Mouse (Mus musculus) activated CD4-positive, CD25-positive, alpha-beta regulatory T cell, adult 4 months (primary cell): ENCODE measurements around the gene Abcc10. TPM values are rescaled to one million over a fixed set of nuclear protein-coding genes. Genes with fewer than 3 reads are reported as not detected.

ENCODE experiments used
- ATAC-seq: one replicate; pipeline ENCODE4 v1.8.0; 2017
- polyA plus RNA-seq, 2 experiments: library from polyadenylated mRNA; unstranded; fragments of 100-300 nt; shearing (Covaris generic); gene quantifications; one replicate each; pipeline ENCODE4 v1.2.1; 2017

The Abcc10 gene
- polyA plus RNA-seq, 2 experiments from 2014 or later, result 2.4 to 4.3 TPM

DNA sequence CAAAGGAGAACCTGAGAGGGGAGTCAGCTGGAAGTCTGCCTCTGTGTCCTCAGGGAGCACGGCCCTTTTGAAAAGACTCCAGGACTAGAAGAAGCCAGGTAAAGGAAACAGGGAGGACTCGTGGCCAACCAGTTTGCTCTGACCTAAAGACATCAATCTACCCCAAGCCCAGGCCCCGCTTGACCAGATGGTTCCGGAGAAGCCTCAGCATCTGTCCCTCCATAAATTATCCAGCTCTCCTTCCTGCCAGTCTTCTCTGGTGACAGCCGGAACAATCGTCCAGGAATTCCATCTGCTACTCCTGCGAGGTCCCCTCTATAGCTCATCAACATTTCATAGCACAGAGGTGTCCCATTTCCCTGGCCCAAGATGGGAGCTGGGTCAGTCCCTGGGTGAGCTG lies 43.5 kb downstream of the Abcc10 start:
- no peak for ATAC-seq

DNA sequence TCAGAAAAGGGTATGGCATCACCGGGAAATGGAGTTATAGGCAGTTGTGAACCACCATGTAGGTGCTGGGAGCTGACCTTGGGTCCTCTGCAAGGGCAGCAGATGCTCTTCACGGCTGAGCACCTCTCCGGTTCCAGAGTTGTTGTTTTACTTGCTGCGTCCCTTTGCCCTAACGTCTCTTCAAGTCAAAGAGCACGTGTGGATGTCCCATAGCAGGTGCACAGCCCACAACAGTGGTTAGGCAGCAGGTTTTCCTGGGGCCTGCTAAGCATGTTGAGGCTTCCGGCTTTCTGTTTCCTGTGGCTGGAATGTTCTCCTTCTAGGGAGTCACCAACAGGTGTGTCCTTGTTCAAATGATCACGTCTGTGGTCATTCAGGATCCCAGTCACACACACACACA lies 44.2 kb downstream of the Abcc10 start:
- ATAC-seq, result no peak

DNA sequence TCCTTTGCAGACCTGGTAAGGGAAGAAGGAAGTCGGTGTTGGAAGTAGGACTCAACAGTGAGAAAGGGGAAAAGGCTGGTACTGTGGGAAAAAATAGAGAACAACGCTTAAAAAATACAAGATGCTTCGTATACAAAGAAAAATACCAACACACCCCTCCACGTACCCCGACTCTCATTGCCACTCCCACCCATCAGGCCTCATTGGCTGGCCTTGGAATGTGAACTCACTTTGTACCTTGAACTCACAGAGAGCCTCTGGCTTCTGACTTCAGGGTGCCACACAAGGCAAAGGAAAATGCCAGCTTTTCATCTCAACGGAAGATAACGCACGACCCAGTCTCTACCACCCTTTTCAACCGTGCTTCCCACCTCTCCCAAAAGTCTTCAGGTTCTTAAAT lies 45.0 kb downstream of the Abcc10 start:
- ATAC-seq, result peak; percentile 24

DNA sequence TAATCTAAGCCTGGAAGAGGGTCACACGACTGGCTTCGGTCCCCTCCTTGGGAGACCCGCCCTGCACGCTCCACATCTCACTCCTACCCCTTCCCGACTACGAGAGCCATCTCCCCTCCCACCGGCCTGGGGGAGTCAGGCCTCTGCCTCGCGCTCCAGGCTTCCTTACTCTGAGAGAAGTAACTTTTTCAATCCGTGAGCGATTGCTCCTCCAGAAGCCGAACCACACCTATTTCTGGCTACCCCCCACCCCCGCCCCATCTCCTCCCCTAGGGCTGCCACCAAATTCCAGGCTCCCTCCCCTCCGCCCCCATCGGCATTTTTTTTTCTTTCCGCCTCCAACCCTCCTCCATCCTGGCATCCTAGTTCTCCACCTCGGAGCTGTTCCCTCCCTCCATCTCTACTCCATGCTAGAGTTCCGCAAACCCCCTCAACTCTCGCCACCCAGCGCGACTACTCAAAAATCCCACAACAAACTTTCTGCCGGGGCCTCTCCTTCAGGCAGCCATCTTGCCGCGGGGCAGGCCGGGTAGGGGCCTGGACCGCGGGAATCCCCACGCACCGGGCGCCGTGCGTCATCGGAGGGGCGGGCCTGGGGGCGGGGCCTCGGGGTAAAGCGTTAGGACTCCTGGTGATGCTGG lies 45.5 kb downstream of the Abcc10 start, which contains the start of gene Tjap1:
TSS of gene Tjap1 (minus strand) at position 544 of the 641 bp plus-strand sequence.
- peak; percentile 88 for ATAC-seq

DNA sequence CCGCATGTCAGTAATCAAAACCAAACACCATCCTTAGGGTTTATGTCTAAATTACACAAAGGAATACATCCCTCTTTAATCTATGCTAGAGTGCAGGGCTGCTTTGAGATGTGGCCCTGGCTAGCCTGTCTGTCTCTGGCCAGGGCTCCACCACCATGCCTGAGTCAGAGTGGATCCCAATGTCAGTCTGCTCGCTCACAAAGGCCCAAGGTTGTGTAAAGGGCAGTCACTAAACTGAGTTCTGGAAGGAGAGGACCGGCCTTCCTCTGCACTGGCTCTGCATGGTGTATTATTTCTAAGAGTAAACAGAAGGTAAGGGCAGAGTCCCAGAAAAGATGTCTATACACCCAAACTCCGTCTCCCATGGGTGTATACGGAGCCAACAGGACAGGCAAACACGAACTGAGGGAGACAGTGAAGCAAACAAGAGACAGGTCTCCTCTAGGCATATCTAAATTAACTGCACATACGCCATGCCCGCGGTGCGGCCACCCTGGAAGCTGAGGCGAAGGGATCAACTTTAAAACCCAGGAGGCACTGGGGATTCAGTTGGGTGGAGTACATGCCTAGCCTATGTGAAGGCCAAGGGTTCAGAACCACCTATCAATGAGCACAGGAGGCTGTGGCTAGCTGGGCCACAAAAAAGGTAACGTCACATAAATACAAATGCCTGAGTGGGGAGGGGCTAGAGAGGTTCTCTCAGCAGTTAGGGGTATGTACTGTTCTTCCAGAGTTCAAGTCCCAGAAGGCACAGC lies 50.0 kb downstream of the Abcc10 start:
- ATAC-seq, result no peak

DNA sequence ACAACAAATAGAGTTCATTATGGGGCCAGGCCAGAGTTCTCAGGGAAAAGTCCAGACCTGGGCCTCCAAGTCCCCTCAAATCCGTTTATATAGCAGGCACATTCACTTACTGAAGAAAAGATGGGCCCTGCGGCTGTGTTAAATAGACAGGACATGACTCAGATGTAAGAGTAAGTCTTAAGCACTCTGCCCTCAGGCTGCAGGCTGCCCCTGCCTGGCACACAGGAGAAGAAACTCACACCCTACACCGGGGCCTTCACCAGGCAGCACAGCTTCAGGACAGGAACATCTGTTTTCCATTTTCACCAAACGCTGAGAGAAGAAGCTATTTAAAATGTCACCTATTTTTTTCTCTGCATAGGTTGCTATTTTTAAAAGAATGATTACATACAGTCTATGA lies 50.6 kb downstream of the Abcc10 start:
- no peak for ATAC-seq

DNA sequence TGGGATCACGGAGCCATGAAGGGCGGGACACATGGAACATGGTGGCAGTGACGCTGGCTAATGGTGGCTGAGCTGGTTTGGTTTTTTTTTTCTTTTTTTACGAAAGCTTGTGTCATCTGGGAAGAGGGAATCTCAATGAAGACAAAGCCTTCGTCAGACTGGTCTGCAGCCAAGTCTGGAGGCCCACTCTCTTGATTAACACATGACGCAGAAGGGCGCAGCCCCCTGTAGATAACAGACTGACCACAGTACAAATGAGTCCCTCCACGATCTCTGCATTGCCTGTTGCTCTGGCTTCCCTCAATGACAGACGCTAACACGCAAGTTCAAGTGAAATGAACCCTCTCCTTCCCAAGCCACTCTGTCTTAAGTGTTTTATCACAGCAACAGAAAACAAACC lies 52.6 kb downstream of the Abcc10 start:
- ATAC-seq, result no peak

DNA sequence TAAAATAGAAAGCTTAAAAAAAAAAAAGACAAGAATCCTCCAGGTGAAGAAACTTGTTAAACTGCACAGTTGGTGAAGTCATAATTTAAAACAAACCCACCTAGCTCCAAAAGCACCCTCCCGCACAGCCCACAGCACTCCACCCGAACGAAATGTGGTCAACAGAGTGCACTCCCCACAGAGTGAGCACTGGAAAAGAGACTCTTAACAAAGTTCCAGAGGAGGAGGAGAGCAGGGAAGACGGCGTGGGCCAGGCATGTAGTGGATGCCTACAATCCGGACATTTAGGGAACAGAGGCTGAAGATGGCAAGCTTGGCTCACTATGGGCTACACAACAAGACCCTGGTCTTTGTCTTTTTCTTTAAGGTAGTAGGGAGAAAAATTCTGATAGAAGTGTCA lies 53.1 kb downstream of the Abcc10 start:
- no peak for ATAC-seq

DNA sequence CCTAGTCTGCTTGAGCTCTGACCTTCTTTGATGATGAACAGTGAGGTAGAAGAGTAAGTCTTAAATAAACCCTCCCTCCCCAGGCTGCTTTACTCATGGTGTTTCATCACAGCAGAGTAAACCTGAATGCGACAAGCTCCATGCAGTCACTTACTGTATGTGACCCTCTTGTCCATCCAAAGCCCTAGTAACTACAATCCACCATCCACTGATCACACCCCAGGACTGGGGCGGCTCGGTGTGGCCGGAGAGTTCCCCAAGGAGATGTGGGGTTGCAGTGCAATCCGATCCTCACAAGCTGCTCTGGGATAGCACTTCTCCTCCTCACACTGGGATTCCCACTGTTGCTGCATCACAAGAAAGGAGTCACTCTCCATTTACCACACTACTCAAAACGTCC lies 53.7 kb downstream of the Abcc10 start:
- ATAC-seq, result no peak

DNA sequence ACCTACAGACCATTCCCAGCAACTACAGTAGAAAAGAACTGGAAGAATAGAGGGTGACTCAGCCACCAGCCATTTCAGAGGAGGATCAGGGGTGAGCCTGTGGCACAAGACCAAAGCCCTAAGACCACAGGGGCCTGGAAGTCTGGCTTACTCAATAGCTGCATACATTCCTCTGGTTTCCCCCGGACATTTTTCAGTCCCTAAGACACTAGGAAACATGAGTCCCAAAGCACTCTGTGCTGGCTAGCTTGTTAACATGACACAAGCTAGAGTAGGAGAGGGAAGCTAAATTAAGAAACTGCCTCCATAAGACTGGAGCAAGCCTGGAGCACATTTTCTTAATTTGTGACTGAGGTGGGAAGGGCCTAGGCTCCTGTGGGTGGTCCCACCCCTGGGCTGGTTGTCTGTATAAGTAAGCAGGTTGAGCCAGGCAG lies 54.3 kb downstream of the Abcc10 start:
- no peak for ATAC-seq

DNA sequence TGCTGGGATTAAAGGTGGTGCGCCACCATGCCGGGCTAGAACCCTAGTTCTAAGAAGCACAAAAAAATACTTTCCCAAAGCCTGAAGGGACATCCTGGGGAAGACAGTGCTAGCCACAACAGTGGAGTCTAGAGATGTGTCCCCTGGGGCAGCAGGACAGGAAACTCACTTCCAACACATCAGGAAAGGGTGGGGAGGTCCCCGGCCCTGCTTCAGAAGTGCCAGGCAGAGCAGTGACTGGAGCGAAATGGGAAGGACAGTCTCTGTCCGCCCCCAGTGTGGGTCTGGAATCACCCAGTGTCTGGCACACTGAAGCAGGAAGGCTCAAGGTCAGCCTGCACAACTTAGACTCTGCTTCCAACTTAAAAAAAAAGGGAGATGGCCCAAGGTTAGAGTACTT lies 55.5 kb downstream of the Abcc10 start:
- ATAC-seq, result no peak

DNA sequence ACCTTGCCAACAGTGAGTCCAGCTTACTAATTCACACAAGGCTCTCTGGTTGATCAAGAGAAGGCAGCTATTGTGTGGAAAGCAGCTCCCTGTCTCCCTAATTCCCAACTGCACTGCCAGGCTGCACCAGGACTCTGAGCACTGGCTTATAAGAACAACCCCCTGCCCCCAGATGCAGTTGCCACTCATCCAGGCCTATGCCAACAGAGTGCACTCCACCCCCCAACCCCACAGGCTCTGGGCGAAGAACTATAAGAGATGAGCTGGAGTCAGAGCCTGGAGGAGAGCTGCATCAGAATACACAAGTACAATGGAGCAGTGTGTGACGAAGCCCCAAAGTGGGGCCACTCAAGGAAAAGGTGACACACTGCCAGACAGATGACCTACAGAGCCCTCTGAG lies 56.1 kb downstream of the Abcc10 start:
- no peak for ATAC-seq

DNA sequence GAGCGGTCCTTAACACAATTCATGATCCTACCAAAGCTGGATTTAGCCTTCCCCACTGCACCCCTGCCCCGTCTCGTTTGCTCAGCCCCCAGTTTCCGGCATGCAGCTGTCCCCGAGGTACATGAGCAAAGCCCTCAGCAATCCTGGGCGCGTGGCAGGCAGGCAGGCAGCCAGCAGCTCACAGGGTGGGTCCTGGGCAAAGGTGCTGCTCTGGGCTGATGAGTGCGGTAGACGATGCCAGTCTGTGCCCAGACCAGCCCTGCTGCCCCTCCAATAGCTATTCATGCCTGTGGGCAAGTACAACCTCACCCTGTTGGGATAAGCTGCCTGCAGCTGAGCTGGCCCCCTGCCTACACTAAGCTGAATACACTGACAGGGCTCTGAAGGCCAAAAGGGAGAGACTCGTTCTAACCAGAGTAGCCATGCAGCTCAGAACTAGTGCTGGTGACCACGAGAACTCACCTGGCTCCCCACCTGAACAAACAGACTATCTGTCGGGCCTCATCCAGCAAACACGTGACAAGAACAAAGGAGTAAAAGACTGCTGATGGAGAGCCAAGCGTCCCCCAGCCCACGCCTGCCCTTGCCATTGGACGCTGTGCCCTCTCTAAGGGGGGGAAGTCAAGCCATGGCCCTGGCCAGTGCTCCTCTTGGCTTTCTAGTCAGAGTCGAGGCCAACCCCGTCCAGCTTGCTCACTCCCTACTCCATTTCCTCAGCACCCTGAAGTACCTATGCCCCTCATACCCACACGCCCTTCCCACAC lies 58.2 kb downstream of the Abcc10 start:
- ATAC-seq, result no peak

DNA sequence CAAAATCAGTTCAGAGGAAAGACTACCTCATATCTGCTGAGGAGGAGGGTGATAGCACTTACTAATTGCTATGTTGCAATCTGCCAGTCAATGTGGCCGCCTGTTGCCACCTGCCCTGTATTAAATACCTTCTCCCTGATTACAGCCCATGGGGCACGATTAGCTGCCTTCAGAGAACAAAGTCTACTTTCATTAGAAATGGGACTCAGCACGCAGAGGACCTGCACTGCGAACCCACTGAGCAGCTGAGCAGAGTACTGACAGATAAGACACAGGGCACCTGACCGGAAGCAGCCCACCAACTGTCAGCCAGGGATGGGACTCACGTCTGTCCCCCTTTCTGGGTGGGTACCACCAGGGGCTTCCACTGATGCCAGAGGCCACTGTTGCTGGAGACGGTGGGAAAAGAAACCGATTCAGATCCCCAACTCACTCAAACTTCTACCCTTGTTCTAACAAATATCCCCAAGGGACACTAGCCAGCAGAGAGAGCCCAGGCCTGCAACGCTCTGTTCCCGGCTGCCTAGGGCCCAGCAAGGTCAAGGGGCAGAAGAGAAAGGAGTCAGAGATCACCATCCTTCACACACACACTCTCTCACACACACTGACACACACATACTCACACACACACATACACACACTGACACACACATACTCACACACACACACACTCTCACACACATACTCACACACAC lies 60.0 kb downstream of the Abcc10 start:
- ATAC-seq, result no peak

DNA sequence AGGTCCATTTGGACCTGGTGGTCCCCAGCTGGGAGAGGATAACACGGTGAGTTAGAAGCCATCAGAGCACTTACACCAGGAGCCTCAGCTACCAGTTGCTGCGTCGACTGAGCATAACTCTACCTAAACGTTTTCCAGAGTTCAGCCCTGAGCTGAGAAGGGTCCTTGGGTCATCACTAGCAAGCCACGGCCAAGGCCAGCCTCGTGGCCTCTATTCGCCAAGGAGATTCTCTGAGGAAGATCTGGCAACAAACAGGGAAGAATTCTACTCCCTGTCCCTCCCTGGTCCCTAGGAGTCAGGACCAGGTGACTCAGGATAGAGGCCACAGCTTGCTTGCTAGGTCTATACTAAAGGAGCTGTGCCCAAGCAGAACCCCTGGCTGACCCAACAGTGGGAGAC lies 60.6 kb downstream of the Abcc10 start:
- no peak for ATAC-seq

DNA sequence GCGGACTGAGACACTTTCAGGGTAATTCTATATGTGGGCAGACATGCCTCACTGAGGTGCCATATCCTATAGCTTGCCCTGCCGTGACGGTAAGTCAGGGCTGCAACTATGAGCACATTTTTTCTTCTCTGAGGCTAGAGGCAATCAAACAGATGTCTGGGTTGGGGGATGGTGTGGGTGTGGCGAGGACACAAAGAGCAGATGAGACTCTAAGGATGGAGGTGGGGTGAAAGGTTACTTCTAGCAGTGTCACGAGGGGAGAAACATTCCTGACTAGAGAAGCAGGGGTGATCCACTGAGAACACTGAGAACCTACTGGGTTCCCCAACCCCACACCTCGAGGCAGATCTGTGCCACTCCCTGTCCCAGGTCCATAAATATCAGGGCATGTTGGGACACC lies 61.2 kb downstream of the Abcc10 start:
- no peak for ATAC-seq

DNA sequence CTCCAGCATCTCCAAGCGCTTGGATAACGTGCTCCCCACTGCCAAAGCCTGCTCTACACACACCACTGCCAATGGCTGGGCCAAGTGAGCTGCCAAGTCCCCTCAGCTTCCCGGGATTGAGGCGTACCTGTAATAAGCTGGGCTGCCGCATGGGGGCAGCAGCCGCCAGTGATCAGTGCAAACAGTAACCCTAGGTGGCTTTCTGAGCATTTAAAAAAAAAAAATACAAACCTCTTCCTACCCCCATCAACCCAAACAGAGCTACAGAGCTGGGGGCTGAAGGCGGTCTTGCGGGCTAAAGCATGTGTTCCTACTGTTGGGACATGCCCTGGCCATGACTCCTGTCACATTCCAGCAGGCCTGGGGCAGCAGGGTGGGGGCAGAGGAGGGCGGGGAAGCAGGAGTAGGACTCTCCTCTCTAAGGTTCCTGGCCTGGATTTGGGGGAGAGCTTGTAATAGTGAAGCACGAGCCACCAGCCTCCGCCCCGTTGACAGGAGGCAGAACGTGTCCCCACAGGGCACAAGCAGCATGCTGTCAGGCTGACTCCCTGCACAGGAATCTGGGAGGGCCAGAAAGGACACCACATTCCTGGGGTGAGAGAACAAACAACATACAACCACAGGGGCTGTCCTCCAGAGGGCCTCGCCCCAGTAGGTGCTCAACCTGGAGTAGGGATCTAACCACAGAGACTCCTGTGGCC lies 62.1 kb downstream of the Abcc10 start:
- peak; percentile 57 for ATAC-seq

DNA sequence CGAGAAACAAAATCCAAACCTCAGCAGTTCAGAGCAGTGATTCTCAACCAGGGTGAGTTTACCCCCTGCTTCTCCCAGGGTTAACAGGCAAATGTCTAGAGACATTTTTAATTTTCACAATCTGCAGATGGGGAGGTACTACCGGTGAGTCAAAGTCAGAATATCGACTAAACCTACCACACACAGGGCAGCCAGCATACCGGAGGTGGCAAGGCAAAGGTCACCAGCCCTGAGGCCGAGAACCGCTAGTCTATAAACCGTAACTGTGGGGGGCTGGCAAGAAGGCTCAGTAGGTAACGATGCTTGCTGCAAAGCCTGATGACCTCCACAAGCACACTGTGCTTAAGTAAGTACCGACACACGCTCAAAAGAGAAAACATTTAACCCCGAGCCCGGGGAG lies 62.6 kb downstream of the Abcc10 start:
- ATAC-seq, result no peak

DNA sequence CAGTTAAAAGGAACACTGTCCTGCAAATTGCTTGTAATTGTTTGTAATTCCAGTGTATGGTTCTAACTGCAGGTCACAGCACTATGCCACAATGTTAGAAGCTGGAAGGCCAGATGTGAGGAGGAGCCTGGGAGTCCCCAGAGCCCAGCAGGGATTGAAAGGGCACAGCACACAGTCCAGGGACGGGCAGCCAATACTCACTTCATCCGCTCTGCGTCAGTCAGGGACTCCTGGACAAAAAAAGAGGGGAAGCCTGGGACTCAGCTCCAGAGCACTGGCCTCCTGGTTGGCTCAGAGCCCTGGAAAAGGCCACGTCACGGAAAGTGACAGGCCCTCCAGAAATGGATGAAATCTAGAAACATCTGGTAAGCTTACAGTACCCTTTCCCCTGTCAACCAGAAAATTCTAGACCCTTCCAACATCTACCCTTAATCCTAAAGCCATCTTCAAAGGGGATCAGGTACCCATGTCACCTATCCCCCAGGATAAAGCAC lies 65.9 kb downstream of the Abcc10 start:
- ATAC-seq, result no peak

DNA sequence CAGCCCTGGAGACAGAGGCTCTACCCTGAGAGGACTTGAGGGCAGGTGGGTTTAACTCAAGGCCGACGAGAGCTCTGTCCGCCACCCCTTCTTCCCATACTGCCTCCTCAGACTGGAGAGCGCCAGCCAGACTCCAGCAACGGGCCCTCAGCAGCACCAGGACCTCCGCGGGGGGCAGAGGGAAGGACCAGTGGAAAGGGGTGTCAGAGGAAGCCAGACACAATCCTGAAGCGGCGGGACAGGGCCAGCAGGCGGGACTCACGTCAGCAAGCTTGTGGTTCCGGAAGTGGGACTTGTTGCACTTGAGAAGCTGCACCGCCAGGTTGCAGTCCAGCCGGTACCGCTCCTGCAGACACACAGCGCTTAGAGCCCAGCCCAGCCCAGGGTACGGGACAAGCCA lies 68.5 kb downstream of the Abcc10 start:
- ATAC-seq, result no peak

DNA sequence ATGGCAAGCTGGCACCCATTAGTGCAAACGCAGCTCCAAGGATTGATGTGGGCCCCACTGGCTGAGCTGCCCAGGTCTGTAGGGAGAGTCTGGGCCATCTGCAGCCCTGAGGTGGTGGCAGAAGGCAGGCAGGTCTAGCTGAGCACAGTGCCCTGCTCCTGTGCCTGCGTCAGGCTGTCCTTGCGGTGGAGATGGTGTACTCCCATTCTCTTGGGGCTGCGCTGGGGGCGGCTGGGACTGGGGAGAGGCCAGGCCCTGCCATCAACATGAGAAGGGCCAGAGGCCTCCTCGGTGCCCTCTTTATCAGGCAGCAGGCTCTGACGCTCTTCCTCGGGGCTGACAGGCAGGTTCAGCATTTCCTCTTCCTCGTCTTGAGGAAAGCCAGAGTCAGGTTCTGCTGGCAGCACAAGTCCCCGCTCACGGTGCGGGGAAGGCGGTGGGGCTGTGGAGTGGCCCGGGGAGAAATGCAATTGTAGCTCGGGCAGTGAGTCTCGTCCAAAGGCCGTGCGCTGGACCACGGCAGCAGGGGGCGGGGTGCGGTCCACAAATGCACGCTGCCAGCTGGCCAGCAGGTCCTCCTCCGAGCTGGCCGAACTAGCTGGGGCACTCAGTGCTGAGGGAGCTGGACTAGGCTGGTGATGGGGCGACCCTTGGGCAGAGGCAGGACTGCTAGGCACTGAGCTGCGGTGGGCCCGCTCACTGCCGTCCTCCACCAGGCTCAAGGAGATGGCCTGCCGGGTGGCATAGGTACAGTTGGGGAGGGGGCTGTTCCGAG lies 69.7 kb downstream of the Abcc10 start:
- ATAC-seq, result no peak
